Mouse (Mus musculus) heart, postnatal 36 days (tissue): Measurements from ENCODE around the gene Nhsl2. TPM values are rescaled to one million over a fixed set of nuclear protein-coding genes. Genes with fewer than 3 reads are reported as not detected.

Experiments
- DNase-seq, 2 experiments: peaks; one replicate each; pipeline ENCODE4 v3.0.0; 2021 to 2022
- intact Hi-C: fragments of 180-260 bp; cut with DNase I; formaldehyde crosslinking; loops from one replicate; pipeline ENCODE4 v1.15.1; 2025
- total RNA-seq, 2 experiments: library from RNA; stranded (reverse); gene quantifications; 2 replicates each; pipeline ENCODE4 v1.2.3; 2021

Gene Nhsl2
- total RNA-seq, 2 experiments from 2014 or later: 4.5 to 5.2 TPM

GRCm38 (mm10) chrX:102036866-102037361 is 187.7 kb downstream of the Nhsl2 start:
- intact Hi-C loops: no loop called here
- no peak for DNase-seq

DNA sequence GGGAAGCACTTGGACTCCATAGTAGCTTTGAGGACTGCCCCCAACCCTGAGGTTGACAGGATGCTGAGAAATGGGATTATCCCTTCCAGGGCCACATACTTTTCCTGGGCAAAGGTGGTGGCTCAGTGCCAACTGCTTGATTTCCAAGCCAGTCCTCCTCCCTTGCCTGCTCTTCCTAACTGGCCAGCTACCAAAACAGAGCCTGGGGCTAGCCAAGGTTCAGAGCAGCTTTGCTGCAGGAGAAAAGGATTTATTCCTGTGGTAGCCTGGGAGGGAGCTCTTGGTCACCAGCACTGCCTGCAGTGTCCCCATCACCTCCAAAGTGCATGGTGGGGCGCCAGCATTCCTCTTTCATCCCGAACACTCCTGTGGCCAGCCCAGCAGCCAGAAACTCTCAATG is 188.3 kb downstream of the Nhsl2 start:
- peak in 1 of 2 experiments; percentile 48 for DNase-seq
- intact Hi-C loops: no loop called here

GRCm38 (mm10) chrX:102041562-102041961 is 192.4 kb downstream of the Nhsl2 start:
- no peak for DNase-seq
- intact Hi-C loops: no loop called here

DNA sequence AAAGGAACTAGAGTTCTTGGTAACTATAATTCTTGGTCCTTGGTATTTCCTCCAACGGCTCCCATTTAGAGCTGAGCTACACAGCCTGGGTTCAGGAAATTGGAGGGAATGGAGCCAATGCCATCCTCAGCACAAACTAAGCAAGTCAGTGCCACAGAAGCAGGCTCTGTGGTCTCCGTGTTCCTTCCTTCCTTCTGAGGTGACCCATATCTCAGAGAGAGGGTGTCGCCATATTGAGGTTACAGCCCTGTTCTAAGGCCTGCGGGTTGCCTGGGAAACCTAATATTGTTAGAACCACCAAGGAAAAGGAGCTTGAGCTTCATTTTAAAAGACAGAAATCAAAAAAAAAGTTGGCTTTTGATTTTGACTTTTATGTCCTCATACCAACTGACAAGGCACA is 193.2 kb downstream of the Nhsl2 start:
- intact Hi-C loops: no loop called here
- DNase-seq: no peak

DNA sequence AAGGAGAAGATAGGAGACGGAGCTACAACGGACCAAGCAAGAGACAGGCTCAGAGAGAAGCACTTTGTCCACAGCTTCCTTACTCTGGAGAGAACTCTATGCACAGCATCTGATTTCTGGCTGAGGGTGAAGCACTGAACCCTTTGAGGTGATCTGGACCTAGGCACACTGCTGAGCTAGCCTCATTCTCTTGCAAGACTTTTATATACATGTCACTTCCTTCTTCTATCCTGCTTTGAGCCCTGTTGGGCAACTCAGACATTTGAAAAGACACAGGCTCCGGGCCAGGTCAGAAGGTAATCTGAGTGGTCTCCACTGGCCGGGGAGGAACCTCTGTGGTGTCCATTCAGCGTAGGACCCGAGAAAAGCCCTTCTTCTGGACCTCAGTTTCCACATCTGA is 201.4 kb downstream of the Nhsl2 start:
- DNase-seq: no peak

GRCm38 (mm10) chrX:102051225-102051624 is 202.0 kb downstream of the Nhsl2 start:
- intact Hi-C loops: no loop called here
- no peak for DNase-seq

More for the DNA sequence above, 201.4 kb downstream of the Nhsl2 start:
- intact Hi-C loops: no loop called here

GRCm38 (mm10) chrX:102053371-102053770 is 204.2 kb downstream of the Nhsl2 start:
- DNase-seq: no peak
- intact Hi-C loops: no loop called here

DNA sequence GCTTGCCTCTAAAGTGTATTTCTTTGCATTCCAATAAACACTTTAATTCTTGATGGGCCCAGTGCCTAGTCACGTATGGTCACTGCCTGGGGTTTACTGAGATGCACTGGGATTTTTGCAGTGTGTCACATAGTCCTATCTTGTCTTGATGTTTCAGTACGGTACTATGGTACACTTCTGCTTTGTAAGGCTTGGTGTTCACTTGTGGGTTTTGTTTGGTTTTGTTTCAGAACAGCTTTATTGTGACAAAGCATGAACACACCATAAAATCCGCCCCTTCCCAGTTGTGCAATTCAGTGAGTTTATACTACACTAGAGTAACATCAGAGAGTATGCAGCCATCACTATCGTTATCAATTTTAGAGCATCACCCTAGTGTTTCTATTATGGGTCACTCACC is 204.8 kb downstream of the Nhsl2 start:
- intact Hi-C loops: no loop called here
- DNase-seq: no peak

GRCm38 (mm10) chrX:102059437-102059836 is 210.3 kb downstream of the Nhsl2 start:
- DNase-seq: peak in 1 of 2 experiments; percentile 24
- intact Hi-C loops: no loop called here

DNA sequence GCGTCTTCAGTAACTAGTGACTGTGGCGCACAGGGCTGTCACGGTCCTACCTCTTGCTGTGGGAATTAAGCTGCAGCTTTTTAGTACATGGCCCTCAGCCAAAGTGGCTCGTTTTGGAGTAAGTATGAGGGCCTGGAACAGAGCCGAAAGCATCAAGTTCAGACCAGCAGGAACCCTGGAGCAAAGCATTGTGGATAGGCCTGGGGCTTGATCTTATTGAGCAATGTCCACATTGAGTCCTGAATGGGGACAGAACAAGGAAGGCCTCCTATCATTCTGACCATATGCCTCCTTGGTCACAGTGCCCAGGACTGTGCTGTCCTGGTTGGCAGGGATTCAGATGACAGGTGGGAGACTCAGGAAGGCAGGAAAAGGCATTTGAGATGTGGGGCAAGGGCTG is 211.1 kb downstream of the Nhsl2 start:
- DNase-seq: peak in 1 of 2 experiments; percentile 9
- intact Hi-C loops: no loop called here

DNA sequence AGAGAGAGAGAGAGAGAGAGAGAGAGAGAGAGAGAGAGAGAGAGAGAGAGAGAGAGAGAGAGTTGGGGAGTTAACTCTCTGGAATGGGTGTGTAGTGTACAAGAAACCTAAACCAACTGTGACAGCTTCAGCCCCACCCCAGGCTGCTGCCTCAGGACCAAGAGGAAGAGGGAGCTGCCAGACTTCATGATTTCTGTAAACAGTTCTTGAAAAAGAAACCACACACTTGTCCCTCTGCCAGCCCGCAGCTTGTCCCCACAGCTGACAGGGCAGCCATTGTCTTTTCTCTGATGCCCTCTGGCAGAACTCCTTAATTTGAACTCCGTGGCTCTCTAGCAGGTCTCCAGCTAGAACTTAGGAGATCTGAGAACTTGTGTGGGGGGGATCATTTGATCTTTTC is 211.7 kb downstream of the Nhsl2 start:
- intact Hi-C loops: no loop called here
- peak; percentile 35 to 43 for DNase-seq

GRCm38 (mm10) chrX:102064062-102064461 is 214.9 kb downstream of the Nhsl2 start:
- intact Hi-C loops: no loop called here
- no peak for DNase-seq

- no peak for DNase-seq
- intact Hi-C loops: loop anchor here (5.0 kb wide), 1 partner anchor 258 kb away; no protein-coding TSS in a partner anchor
Measured at GRCm38 (mm10) chrX:102065213-102065775, 216.1 kb downstream of the Nhsl2 start.

GRCm38 (mm10) chrX:102066134-102066533 is 216.9 kb downstream of the Nhsl2 start:
- DNase-seq: peak; percentile 74 to 80
- intact Hi-C loops: loop anchor here (1.0 to 5.0 kb wide), 3 partner anchors 85 to 259 kb away; no protein-coding TSS in a partner anchor

GRCm38 (mm10) chrX:102067118-102067517 is 217.9 kb downstream of the Nhsl2 start:
- no peak for DNase-seq
- intact Hi-C loops: loop anchor here (5.0 kb wide), 1 partner anchor 260 kb away; no protein-coding TSS in a partner anchor

DNA sequence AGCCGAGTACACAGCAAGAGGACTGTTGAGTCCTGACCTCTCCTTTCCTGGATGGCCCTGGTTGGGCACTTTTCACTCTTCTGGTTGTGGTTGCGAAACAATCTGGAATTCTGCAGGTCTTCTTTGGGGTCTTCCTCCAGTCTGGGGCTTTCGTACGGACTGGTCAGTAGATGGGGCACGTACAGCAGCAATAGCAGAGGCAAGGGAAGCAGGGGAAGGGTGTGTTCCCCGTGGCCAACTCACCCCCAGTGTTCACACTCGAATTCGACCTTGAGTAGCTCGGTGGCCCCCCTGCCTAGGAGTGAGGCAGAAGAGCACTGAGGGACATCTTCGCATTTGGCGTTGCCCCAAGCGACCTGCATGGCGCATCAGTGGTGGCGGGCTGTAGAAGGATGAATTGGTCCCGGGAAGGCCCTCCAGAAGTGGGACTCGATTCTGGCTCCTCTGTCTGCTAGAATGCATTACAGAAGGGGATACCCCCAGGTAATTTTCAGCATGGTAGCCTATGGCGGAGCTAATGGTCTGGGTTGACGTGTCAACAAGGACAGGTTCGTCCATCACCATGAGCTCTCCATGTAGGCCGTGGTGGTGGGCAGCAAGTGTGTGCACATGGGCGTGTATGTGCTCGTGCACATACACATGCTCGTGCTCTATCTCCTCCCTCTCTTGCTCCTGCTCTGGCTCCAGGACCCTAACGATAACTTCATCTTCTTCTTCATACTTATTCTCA is 219.8 kb downstream of the Nhsl2 start:
- intact Hi-C loops: loop anchor here (5.0 kb wide), 1 partner anchor 262 kb away; no protein-coding TSS in a partner anchor

GRCm38 (mm10) chrX:102070591-102071471 is 221.6 kb downstream of the Nhsl2 start, which contains the start of gene Rtl5:
Gene Rtl5 (minus strand): TSS chrX:102071304.
- intact Hi-C loops: loop anchor here (2.0 to 5.0 kb wide), 2 partner anchors 48 to 116 kb away; partner anchors contain the start of genes Pin4 and Rps4x

More for the DNA sequence above, 219.8 kb downstream of the Nhsl2 start:
- no peak for DNase-seq

DNA sequence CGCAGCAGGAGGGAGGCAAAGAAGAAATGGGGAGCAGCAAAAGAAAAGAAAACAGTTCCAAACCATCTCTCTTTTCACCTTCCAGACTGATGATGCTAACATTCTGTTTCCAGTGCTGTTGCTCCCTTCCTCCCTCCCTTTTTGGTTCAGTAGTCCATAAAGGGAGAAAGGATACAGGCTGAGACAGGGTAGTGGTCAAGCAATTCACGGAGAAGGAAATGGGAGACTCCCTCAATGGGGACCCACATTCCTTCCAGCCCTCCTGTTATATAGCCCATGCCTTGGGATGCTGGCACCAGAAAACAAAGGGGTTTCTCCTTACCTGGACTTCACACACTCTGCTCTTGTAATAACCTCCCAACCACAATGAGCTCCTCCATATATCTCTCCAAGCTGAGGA is 222.3 kb downstream of the Nhsl2 start:
- intact Hi-C loops: loop anchor here (2.0 to 5.0 kb wide), 2 partner anchors 47 to 116 kb away; partner anchors contain the start of genes Pin4 and Rps4x
- no peak for DNase-seq

More at GRCm38 (mm10) chrX:102070591-102071471, 221.6 kb downstream of the Nhsl2 start, which contains the start of gene Rtl5:
- DNase-seq: peak; percentile 55 to 61

DNA sequence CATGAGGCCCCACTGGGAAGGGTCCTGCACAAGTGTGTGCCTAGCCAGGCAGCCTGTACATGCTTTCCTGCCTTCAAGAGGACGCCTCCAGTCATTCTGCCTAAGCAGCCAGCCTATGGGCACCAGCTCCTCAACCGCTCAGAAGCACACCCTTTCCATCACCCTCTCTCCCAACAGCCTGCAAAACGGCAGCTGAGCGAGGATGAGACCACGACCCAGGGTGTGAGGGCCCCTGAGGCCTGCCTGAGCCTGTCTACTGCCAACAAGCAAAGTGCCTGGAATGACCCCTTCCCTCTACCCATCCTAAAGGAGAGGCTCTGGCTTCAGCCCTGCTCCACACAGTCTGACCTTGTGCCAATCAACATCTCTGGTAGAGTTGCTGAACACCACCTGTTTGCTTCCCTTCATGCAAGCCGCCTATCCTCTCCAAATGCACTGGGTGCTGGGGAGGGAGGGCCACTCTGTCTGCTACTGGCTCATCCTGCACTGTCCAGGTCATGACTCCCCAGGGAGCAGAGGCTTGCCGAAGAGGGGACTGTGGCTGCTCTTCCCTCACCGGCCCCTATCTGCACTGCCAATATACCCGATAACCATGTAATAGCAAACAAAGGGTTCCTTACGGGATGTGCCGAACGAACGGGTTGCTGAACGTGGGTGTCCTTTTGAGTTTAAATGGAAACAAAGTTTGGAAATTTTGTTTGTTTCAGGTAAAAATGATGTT is 224.6 kb downstream of the Nhsl2 start:
- intact Hi-C loops: loop anchor here (5.0 kb wide), 1 partner anchor 114 kb away; the partner anchor contains the start of gene Rps4x
- no peak for DNase-seq

DNA sequence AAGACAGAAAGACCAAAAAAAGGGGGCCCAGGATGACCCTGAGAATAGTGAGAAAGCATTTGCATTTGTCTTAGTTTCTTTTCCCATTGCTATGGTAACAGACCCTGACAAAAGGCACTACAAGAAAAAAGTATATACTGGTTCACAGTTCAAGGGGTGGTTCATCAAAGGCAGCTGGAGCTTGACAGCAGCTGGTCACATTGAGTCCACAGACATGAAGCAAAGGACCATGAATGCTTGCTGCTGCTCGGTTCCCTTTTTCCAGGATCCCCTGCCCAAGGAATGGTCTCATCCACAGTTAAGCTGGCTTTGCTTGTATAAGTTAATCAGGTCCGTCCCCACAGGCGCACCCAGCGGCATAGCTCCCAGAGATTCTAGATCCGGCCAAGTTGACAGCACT is 225.2 kb downstream of the Nhsl2 start:
- no peak for DNase-seq
- intact Hi-C loops: loop anchor here (5.0 kb wide), 1 partner anchor 113 kb away; the partner anchor contains the start of gene Rps4x
